Mouse (Mus musculus): ENCODE data around the gene Tulp1. TPM values are rescaled to one million over a fixed set of nuclear protein-coding genes. Genes with fewer than 3 reads are reported as not detected.
A peak's percentile ranks its signal among the peaks of the same experiment; 100 is the strongest.
"Not testable (repeated sequence)": the region's sequence is repeated elsewhere in the genome, so short reads cannot be mapped to it uniquely, and the experiment has no call there.

The Tulp1 gene
- polyA plus RNA-seq, 1 experiment from 2014 or later: 7.5 TPM

- WGBS: 40% methylated on average over 13 of the region's 13 CpGs
- ATAC-seq (ENCODE audit: low FRiP score, low read depth): no peak
- H3K9ac ChIP-seq: 0 out of 2 replicates have a peak overlapping the region, but pooled peaks have one; percentile 35
- H3K4me2 ChIP-seq (replicated peaks): no peak overlapping the region
- H3K27ac ChIP-seq: peak overlapping the region; percentile 72; the same call in 1 of the 2 replicates
- peaks cover 47% of the 10 kb centered on the region for H3K4me1 ChIP-seq
- H3K36me3 ChIP-seq: peaks cover 76% of the 10 kb centered on the region
- no peak overlapping the region for H3K4me3 ChIP-seq
- no peaks in the 10 kb centered on the region for H3K27me3 ChIP-seq
- H3K9me3 ChIP-seq: no peaks in the 10 kb centered on the region
Observed at GRCm38 (mm10) chr17:28332113-28332914, 32.7 kb downstream of the Tulp1 start.

- no peaks in the 10 kb centered on the region for H3K9me3 ChIP-seq
- H3K9ac ChIP-seq: no peak overlapping the region
- 0 out of 2 replicates have a peak overlapping the region, but pooled peaks have one; percentile 94 for H3K4me2 ChIP-seq (replicated peaks)
- H3K4me1 ChIP-seq: peaks cover 47% of the 10 kb centered on the region
- WGBS: 20% methylated on average over 7 of the region's 7 CpGs
- peak overlapping the region; percentile 72; the same call in 1 of the 2 replicates for H3K27ac ChIP-seq
- H3K36me3 ChIP-seq: peaks cover 70% of the 10 kb centered on the region
- no peaks in the 10 kb centered on the region for H3K27me3 ChIP-seq
- no peak for ATAC-seq (ENCODE audit: low FRiP score, low read depth)
- no peak overlapping the region for H3K4me3 ChIP-seq
Observed at GRCm38 (mm10) chr17:28331241-28332112, 33.5 kb downstream of the Tulp1 start.

GRCm38 (mm10) chr17:28330590-28330989, 34.4 kb downstream of the Tulp1 start:
- 58% methylated on average over 8 of the region's 8 CpGs for WGBS

GRCm38 (mm10) chr17:28330232-28330546, 34.8 kb downstream of the Tulp1 start:
- peaks cover 68% of the 10 kb centered on the region for H3K36me3 ChIP-seq
- H3K4me1 ChIP-seq: peaks cover 47% of the 10 kb centered on the region
- H3K27me3 ChIP-seq: no peaks in the 10 kb centered on the region
- ATAC-seq (ENCODE audit: low FRiP score, low read depth): no peak
- WGBS: 48% methylated on average over 2 of the region's 2 CpGs
- H3K4me3 ChIP-seq: peak overlapping the region; percentile 97
- H3K9ac ChIP-seq: peak overlapping the region; percentile 100
- H3K4me2 ChIP-seq (replicated peaks): peak overlapping the region; percentile 94
- H3K27ac ChIP-seq: peak overlapping the region; percentile 95; the same call in 1 of the 2 replicates
- no peaks in the 10 kb centered on the region for H3K9me3 ChIP-seq

More at GRCm38 (mm10) chr17:28330590-28330989, 34.4 kb downstream of the Tulp1 start:
- not testable (repeated sequence) for ATAC-seq (ENCODE audit: low FRiP score, low read depth); H3K9ac ChIP-seq; H3K27me3 ChIP-seq; H3K4me3 ChIP-seq; H3K9me3 ChIP-seq; H3K27ac ChIP-seq
- Histone ChIP-seq H3K4me2 (replicated peaks) (peak overlapping the region; percentile 94; the same call in 1 of the 2 replicates), H3K4me1 (peaks cover 47% of the 10 kb centered on the region), H3K36me3 (peaks cover 68% of the 10 kb centered on the region)

GRCm38 (mm10) chr17:28329503-28330231, 35.4 kb downstream of the Tulp1 start:
- 0 out of 2 replicates have a peak, but pooled peaks cover under 1% of the 10 kb centered on the region for H3K9me3 ChIP-seq
- ATAC-seq (ENCODE audit: low FRiP score, low read depth): no peak
- H3K27ac ChIP-seq: peak overlapping the region; percentile 95
- peaks cover 47% of the 10 kb centered on the region for H3K4me1 ChIP-seq
- H3K27me3 ChIP-seq: no peaks in the 10 kb centered on the region
- H3K4me3 ChIP-seq: peak overlapping the region; percentile 97
- H3K9ac ChIP-seq: peak overlapping the region; percentile 100
- H3K4me2 ChIP-seq (replicated peaks): peak overlapping the region; percentile 94
- peaks cover 69% of the 10 kb centered on the region for H3K36me3 ChIP-seq
- WGBS: 4% methylated on average over 4 of the region's 4 CpGs

GRCm38 (mm10) chr17:28328946-28329345, 36.1 kb downstream of the Tulp1 start:
- H3K27ac ChIP-seq: peak overlapping the region; percentile 95
- H3K4me2 ChIP-seq (replicated peaks): peak overlapping the region; percentile 94
- peaks cover 46% of the 10 kb centered on the region for H3K4me1 ChIP-seq
- ATAC-seq (ENCODE audit: low FRiP score, low read depth): 0 out of 2 replicates have a peak, but pooled peaks have one; percentile 0
- peaks cover 69% of the 10 kb centered on the region for H3K36me3 ChIP-seq
- H3K27me3 ChIP-seq: no peaks in the 10 kb centered on the region
- peak overlapping the region; percentile 97 for H3K4me3 ChIP-seq
- H3K9ac ChIP-seq: peak overlapping the region; percentile 100
- H3K9me3 ChIP-seq: peaks cover 8% of the 10 kb centered on the region; the same call in 1 of the 2 replicates
- WGBS: under 1% methylated on average over 25 of the region's 25 CpGs

- peaks cover 8% of the 10 kb centered on the region; the same call in 1 of the 2 replicates for H3K9me3 ChIP-seq
- peak within 1 kb of the TSS; percentile 94 for H3K4me2 ChIP-seq (replicated peaks)
- H3K9ac ChIP-seq: peak within 1 kb of the TSS; percentile 100
- WGBS: under 1% methylated on average over 67 of the region's 67 CpGs
- peak; percentile 89 for ATAC-seq (ENCODE audit: low FRiP score, low read depth)
- no peaks in the 10 kb centered on the region for H3K27me3 ChIP-seq
- H3K36me3 ChIP-seq: peaks cover 68% of the 10 kb centered on the region
- H3K27ac ChIP-seq: peak within 1 kb of the TSS; percentile 95
- peak within 1 kb of the TSS; percentile 97 for H3K4me3 ChIP-seq
- peaks cover 41% of the 10 kb centered on the region for H3K4me1 ChIP-seq
Observed at GRCm38 (mm10) chr17:28328366-28328928, 36.6 kb downstream of the Tulp1 start, which contains the start of gene Rpl10a. Gene Rpl10a (plus strand): TSS chr17:28328471.

- peak overlapping the region; percentile 95 for H3K27ac ChIP-seq
- peaks cover 8% of the 10 kb centered on the region; the same call in 1 of the 2 replicates for H3K9me3 ChIP-seq
- H3K27me3 ChIP-seq: no peaks in the 10 kb centered on the region
- H3K4me3 ChIP-seq: peak overlapping the region; percentile 97
- peak overlapping the region; percentile 70 for H3K9ac ChIP-seq
- 2% methylated on average over 22 of the region's 22 CpGs for WGBS
- peaks cover 35% of the 10 kb centered on the region for H3K4me1 ChIP-seq
- peaks cover 62% of the 10 kb centered on the region for H3K36me3 ChIP-seq
- H3K4me2 ChIP-seq (replicated peaks): peak overlapping the region; percentile 94
- no peak; the same call in 1 of the 2 replicates for ATAC-seq (ENCODE audit: low FRiP score, low read depth)
Observed at GRCm38 (mm10) chr17:28327673-28328325, 37.2 kb downstream of the Tulp1 start.

- no peak for ATAC-seq (ENCODE audit: low FRiP score, low read depth)
- peaks cover 62% of the 10 kb centered on the region for H3K36me3 ChIP-seq
- no peaks in the 10 kb centered on the region for H3K27me3 ChIP-seq
- H3K4me3 ChIP-seq: no peak overlapping the region
- H3K4me2 ChIP-seq (replicated peaks): no peak overlapping the region
- H3K9ac ChIP-seq: 0 out of 2 replicates have a peak overlapping the region, but pooled peaks have one; percentile 70
- 61% methylated on average over 3 of the region's 3 CpGs for WGBS
- H3K9me3 ChIP-seq: peaks cover 8% of the 10 kb centered on the region; the same call in 1 of the 2 replicates
- no peak overlapping the region; the same call in 1 of the 2 replicates for H3K27ac ChIP-seq
- H3K4me1 ChIP-seq: peaks cover 26% of the 10 kb centered on the region
Observed at GRCm38 (mm10) chr17:28326951-28327350, 38.1 kb downstream of the Tulp1 start.

GRCm38 (mm10) chr17:28325751-28326150, 39.3 kb downstream of the Tulp1 start:
- H3K27ac ChIP-seq: no peak overlapping the region
- H3K4me3 ChIP-seq: no peak overlapping the region
- 92% methylated on average over 8 of the region's 8 CpGs for whole genome bisulfite sequencing
- no peaks in the 10 kb centered on the region for H3K27me3 ChIP-seq
- peaks cover 62% of the 10 kb centered on the region for H3K36me3 ChIP-seq
- H3K4me2 ChIP-seq (replicated peaks): no peak overlapping the region
- H3K9me3 ChIP-seq: peaks cover 8% of the 10 kb centered on the region; the same call in 1 of the 2 replicates
- peaks cover 16% of the 10 kb centered on the region for H3K4me1 ChIP-seq
- no peak overlapping the region; the same call in 1 of the 2 replicates for H3K9ac ChIP-seq
- ATAC-seq (ENCODE audit: low FRiP score, low read depth): no peak

Data from limb, embryonic 13.5 days (tissue).